Mouse (Mus musculus) erythroblast, embryonic 14.5 days (primary cell): ENCODE results near the gene Strn.

ENCODE experiments used
- GATA1 ChIP-seq: IDR thresholded peaks from 2 replicates; pipeline ENCODE4 v1.6.1; 2012; ENCODE audit warnings: low read length, inconsistent platforms, mixed read lengths
- TAL1 ChIP-seq: IDR thresholded peaks from 3 replicates; pipeline ENCODE4 v1.6.1; 2012; ENCODE audit warnings: low read length, inconsistent platforms, mixed read lengths

GRCm38 (mm10) chr17:78767546-78767945, 30.6 kb upstream of the Strn start:
- TF ChIP-seq TAL1: no peak
- no peak for TF ChIP-seq GATA1
